Mouse (Mus musculus): ENCODE results near the gene Foxj3. TPM values are rescaled to one million over a fixed set of nuclear protein-coding genes. Genes with fewer than 3 reads are reported as not detected.

Foxj3 gene
- 13.1 TPM for polyA plus RNA-seq (2017; shearing (Covaris generic))

DNA sequence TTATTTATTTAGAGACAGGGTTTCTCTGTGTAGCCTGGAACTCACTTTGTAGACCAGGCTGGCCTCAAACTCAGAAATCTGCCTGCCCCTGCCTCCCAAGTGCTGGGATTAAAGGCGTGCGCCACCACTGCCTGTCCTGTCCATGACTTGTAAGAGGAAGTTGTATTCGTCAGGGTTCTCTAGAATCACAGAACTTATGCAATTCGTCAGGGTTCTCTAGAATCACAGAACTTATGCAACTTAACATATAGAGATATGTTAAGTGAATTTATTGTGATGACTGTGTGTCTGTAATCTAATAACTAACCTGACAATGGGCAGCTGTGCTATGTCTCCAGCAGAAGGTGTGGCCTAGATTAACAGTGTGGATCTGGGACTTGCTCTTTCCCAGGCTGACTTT is at the start of gene Foxj3:
Foxj3 (plus strand) TSS at position 390 of the 400 bp plus-strand sequence.

DNA sequence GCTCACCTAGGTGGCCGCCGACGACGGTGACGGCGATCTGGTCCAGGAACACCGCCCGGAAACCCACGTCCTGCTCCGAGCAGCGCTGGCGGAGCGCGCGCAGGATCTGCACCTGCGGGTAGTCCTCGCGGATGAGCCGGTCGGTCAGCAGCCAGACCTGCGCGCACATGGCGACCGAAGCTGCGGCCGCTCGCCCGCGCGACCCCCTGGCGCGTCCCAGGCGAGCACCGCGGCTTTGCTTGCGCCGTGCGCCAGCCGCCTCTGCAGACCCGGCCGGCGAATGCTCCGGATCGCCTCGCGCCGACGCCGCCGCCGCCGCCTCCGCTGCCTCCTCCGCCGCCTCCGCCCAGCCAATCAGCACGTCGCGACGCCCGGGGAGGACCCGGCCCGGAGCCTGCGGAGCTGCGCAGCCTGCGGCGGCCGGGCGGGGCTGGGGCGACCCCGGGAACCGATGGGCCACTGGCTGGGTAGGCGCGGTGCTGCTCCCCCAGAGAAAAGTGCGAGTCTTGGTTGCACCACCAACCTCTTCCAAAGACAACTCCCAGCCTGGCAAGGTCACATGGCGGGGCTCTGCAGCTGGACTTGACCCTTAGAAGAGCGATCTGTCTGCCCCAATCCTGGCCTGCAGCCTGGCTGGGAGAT is 44.4 kb upstream of the Foxj3 start, which contains the start of gene Rimkla:
Rimkla (minus strand) TSS at position 338 of the 642 bp plus-strand sequence.

GRCm38 (mm10) chr4:119539031-119539824 is 2.4 kb downstream of the Foxj3 start, which contains the start of gene Frg2f1:
TSS of gene Frg2f1 (minus strand) at chr4:119539529.

DNA sequence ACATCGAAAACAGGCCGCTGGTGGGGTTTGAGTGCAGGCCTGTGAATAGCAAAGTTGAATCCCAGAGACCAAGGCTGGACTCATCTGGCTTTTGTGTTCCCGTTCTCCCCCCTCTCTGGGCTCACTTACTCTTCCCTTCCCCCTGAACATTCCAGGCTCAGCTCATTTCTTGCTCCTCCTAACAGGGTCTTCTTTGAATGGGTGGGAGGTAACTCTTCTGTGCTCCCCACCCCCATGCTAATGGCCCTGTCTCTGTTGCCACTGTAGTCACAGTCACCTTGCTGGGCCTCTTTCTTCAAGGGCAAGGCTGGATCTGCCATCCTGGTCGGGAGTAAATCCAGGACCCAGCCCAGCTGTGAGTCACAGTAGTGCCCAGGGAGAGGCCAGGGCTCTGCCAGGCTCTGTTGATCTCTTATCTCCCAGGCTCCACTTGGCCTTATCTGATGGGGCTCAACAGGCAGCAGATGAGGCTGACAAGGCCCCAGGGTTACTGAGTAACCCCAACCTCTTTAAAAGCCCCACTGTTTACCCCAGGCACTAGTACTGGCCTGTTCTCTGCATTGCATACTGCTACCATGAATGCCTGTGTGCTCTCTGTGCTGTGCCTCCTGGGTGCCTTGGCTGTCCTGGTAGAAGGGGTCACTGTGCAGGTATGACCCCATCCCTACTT is 100.5 kb downstream of the Foxj3 start, which contains the start of gene Guca2a:
Guca2a (plus strand) TSS at position 529 of the 670 bp plus-strand sequence.

DNA sequence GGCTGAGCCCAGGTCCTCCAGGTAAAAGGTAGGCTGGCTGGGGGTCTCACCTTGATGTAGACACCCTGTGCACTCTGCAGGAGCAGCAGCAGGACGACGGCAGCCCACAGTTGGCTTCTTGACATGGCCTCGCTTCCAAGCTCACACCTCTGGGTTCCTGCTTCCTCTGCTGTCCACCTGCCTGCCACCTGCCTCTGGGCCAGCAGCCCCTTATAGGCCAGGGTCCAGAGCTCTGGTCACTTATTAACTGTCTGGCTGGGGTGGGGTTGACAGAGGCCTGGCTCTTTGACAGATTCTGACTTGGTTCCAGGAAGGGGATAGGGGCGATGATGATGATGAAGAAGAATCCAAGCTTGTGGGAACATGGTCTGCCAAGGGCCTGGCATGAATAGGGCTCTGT is 121.9 kb downstream of the Foxj3 start, which contains the start of gene Guca2b:
Guca2b (minus strand) TSS at position 224 of the 400 bp plus-strand sequence.

Other genes with a start within 250 kb of the Foxj3 start
- gene Ybx1, start 242.4 kb upstream of the Foxj3 start, polyA plus RNA-seq (2017; shearing (Covaris generic)): 51.6 TPM
- 57.7 TPM for gene Ppih, start 216.5 kb upstream of the Foxj3 start, polyA plus RNA-seq (2017; shearing (Covaris generic))
- 10.3 TPM for gene Ccdc30, start 121.5 kb upstream of the Foxj3 start, polyA plus RNA-seq (2017; shearing (Covaris generic))
- gene Ppcs, start 114.6 kb upstream of the Foxj3 start, polyA plus RNA-seq (2017; shearing (Covaris generic)): 64.0 TPM
- gene Zmynd12, start 114.2 kb upstream of the Foxj3 start, polyA plus RNA-seq (2017; shearing (Covaris generic)): 0.39 TPM
- gene Rimkla, start 44.4 kb upstream of the Foxj3 start, polyA plus RNA-seq (2017; shearing (Covaris generic)): not detected
- 2.7 TPM for gene Frg2f1, start 2.5 kb downstream of the Foxj3 start, polyA plus RNA-seq (2017; shearing (Covaris generic))
- gene Guca2a, start 100.7 kb downstream of the Foxj3 start, polyA plus RNA-seq (2017; shearing (Covaris generic)): not detected
- gene Guca2b, start 122.0 kb downstream of the Foxj3 start, polyA plus RNA-seq (2017; shearing (Covaris generic)): not detected
- 31.1 TPM for gene Hivep3, start 196.8 kb downstream of the Foxj3 start, polyA plus RNA-seq (2017; shearing (Covaris generic))